Mouse (Mus musculus) lung, embryonic 16.5 days (tissue): Measurements from ENCODE around the gene Nfx1. TPM values are rescaled to one million over a fixed set of nuclear protein-coding genes. Genes with fewer than 3 reads are reported as not detected.

ENCODE experiments used
- ATAC-seq: fragments of 200-750 bp; cut with Nextera tagmentation; 2 replicates; pipeline ENCODE4 v1.8.0; 2017; ENCODE audit warnings: low read depth, mild to moderate bottlenecking, moderate library complexity
- H3K27ac ChIP-seq: fragments of 300-500 bp; sonication (generic); 2 replicates; pipeline ENCODE4 v1.5.1; 2014; ENCODE audit warnings: mild to moderate bottlenecking, control low read depth, low read length
- H3K27me3 ChIP-seq: fragments of 300-500 bp; sonication (generic); 2 replicates; pipeline ENCODE4 v1.6.1; 2014; ENCODE audit warnings: low read depth, low read length, mixed read lengths; ENCODE audit not compliant: control insufficient read depth, insufficient read depth
- H3K36me3 ChIP-seq: fragments of 300-500 bp; sonication (generic); 2 replicates; pipeline ENCODE4 v1.6.1; 2014; ENCODE audit warnings: low read length; ENCODE audit not compliant: control insufficient read depth, insufficient read depth
- H3K4me1 ChIP-seq: fragments of 300-500 bp; sonication (generic); replicated peaks from 2 replicates; pipeline ENCODE4 v1.6.1; 2014; ENCODE audit warnings: low read length, mixed read lengths; ENCODE audit not compliant: control insufficient read depth, insufficient read depth
- H3K4me2 ChIP-seq: fragments of 300-500 bp; sonication (generic); 2 replicates; pipeline ENCODE4 v1.6.1; 2014; ENCODE audit warnings: low read depth, low read length, control low read depth
- H3K4me3 ChIP-seq: fragments of 300-500 bp; sonication (generic); 2 replicates; pipeline ENCODE4 v1.5.1; 2014; ENCODE audit warnings: mild to moderate bottlenecking, low read length, control low read depth
- H3K9ac ChIP-seq: fragments of 300-500 bp; sonication (generic); 2 replicates; pipeline ENCODE4 v1.6.1; 2014; ENCODE audit warnings: low read length, control low read depth
- H3K9me3 ChIP-seq: fragments of 300-500 bp; sonication (generic); 2 replicates; pipeline ENCODE4 v1.6.1; 2016; ENCODE audit warnings: low read length; ENCODE audit not compliant: control insufficient read depth
- WGBS: fragments of 180-500 bp; shearing (Covaris S2); extraction: QIAGEN DNeasy Blood & Tissue Kit; methylation state at CpG from one replicate; pipeline ENCODE4 v1.1.7; 2014; 5-methylcytosine and 5-hydroxymethylcytosine counted together
- polyA plus RNA-seq: library from polyadenylated mRNA; unstranded; fragments of >200 nt; fragmentation: Nextera tagmentation; extraction: Ambion mirVana; gene quantifications from 2 replicates; pipeline ENCODE4 v1.2.1, GENCODE M21; 2015

The Nfx1 gene
- polyA plus RNA-seq, 1 experiment from 2014 or later = 91.7 TPM

- H3K27me3 ChIP-seq = no peaks in the 10 kb centered on the region
- no peak overlapping the region for H3K4me2 ChIP-seq
- H3K27ac ChIP-seq = no peak overlapping the region
- no peaks in the 10 kb centered on the region for H3K9me3 ChIP-seq
- peaks cover 70% of the 10 kb centered on the region for H3K36me3 ChIP-seq
- no peak for ATAC-seq
- 91% methylated on average over 4 of the region's 4 CpGs for WGBS
- no peak overlapping the region for H3K9ac ChIP-seq
- H3K4me3 ChIP-seq = no peak overlapping the region
- no peaks in the 10 kb centered on the region for H3K4me1 ChIP-seq
These were observed 27.2 kb downstream of the Nfx1 start for GRCm38 (mm10) chr4:40997916-40998315.

GRCm38 (mm10) chr4:41000271-41000670 is 29.6 kb downstream of the Nfx1 start:
- no peak overlapping the region for H3K4me2 ChIP-seq
- no peaks in the 10 kb centered on the region for H3K27me3 ChIP-seq
- no peak overlapping the region for H3K4me3 ChIP-seq
- no peak overlapping the region for H3K9ac ChIP-seq
- H3K4me1 ChIP-seq = no peaks in the 10 kb centered on the region
- no peaks in the 10 kb centered on the region for H3K9me3 ChIP-seq
- 67% methylated on average over 1 of the region's 1 CpGs for WGBS
- peaks cover 71% of the 10 kb centered on the region for H3K36me3 ChIP-seq
- no peak for ATAC-seq
- H3K27ac ChIP-seq = no peak overlapping the region

GRCm38 (mm10) chr4:41000842-41001639 is 30.3 kb downstream of the Nfx1 start:
- Histone ChIP-seq H3K4me3 (no peak overlapping the region), H3K27me3 (no peaks in the 10 kb centered on the region)
- 88% methylated on average over 9 of the region's 9 CpGs for WGBS

GRCm38 (mm10) chr4:41013351-41013750 is 42.6 kb downstream of the Nfx1 start:
- Histone ChIP-seq H3K27ac (no peak overlapping the region), H3K4me1 (no peaks in the 10 kb centered on the region), H3K36me3 (peaks cover 40% of the 10 kb centered on the region), H3K27me3 (no peaks in the 10 kb centered on the region), H3K9ac (no peak overlapping the region), H3K4me2 (no peak overlapping the region), H3K4me3 (no peak overlapping the region), H3K9me3 (no peaks in the 10 kb centered on the region)
- ATAC-seq = no peak
- WGBS = 58% methylated on average over 3 of the region's 3 CpGs

More at GRCm38 (mm10) chr4:41000842-41001639, 30.3 kb downstream of the Nfx1 start:
- H3K36me3 ChIP-seq = peaks cover 67% of the 10 kb centered on the region
- H3K4me1 ChIP-seq = no peaks in the 10 kb centered on the region
- H3K9ac ChIP-seq = no peak overlapping the region
- H3K9me3 ChIP-seq = no peaks in the 10 kb centered on the region
- ATAC-seq = no peak
- no peak overlapping the region for H3K4me2 ChIP-seq
- H3K27ac ChIP-seq = no peak overlapping the region

- Histone ChIP-seq H3K4me3 (no peak overlapping the region), H3K27me3 (no peaks in the 10 kb centered on the region), H3K27ac (no peak overlapping the region), H3K9me3 (no peaks in the 10 kb centered on the region), H3K4me2 (no peak overlapping the region), H3K9ac (no peak overlapping the region), H3K36me3 (peaks cover 24% of the 10 kb centered on the region), H3K4me1 (no peaks in the 10 kb centered on the region)
- 91% methylated on average over 5 of the region's 5 CpGs for WGBS
- ATAC-seq = no peak
These were observed 45.1 kb downstream of the Nfx1 start for GRCm38 (mm10) chr4:41015798-41016197.

GRCm38 (mm10) chr4:41021094-41021493 is 50.4 kb downstream of the Nfx1 start:
- Histone ChIP-seq H3K27ac (no peak overlapping the region), H3K9ac (no peak overlapping the region), H3K4me1 (no peaks in the 10 kb centered on the region), H3K9me3 (no peaks in the 10 kb centered on the region), H3K27me3 (no peaks in the 10 kb centered on the region), H3K36me3 (peaks cover 18% of the 10 kb centered on the region), H3K4me3 (no peak overlapping the region), H3K4me2 (no peak overlapping the region)
- no peak for ATAC-seq
- 89% methylated on average over 5 of the region's 5 CpGs for WGBS

GRCm38 (mm10) chr4:41026086-41026787 is 55.5 kb downstream of the Nfx1 start:
- H3K9me3 ChIP-seq = no peaks in the 10 kb centered on the region
- no peak overlapping the region for H3K27ac ChIP-seq
- no peak overlapping the region for H3K4me2 ChIP-seq
- 54% methylated on average over 8 of the region's 8 CpGs for WGBS
- no peak overlapping the region for H3K4me3 ChIP-seq
- ATAC-seq = no peak
- H3K9ac ChIP-seq = no peak overlapping the region
- H3K36me3 ChIP-seq = peaks cover 15% of the 10 kb centered on the region
- no peaks in the 10 kb centered on the region for H3K27me3 ChIP-seq
- H3K4me1 ChIP-seq = no peaks in the 10 kb centered on the region

- no peaks in the 10 kb centered on the region for H3K4me1 ChIP-seq
- H3K9me3 ChIP-seq = no peaks in the 10 kb centered on the region
- H3K27me3 ChIP-seq = no peaks in the 10 kb centered on the region
- H3K4me2 ChIP-seq = no peak overlapping the region
- peaks cover 7% of the 10 kb centered on the region for H3K36me3 ChIP-seq
- no peak for ATAC-seq
- H3K9ac ChIP-seq = no peak overlapping the region
- 81% methylated on average over 3 of the region's 3 CpGs for WGBS
- H3K4me3 ChIP-seq = no peak overlapping the region
- no peak overlapping the region for H3K27ac ChIP-seq
These were observed 57.2 kb downstream of the Nfx1 start for GRCm38 (mm10) chr4:41027872-41028271.

- Histone ChIP-seq H3K4me1 (no peaks in the 10 kb centered on the region), H3K9me3 (no peaks in the 10 kb centered on the region), H3K9ac (no peak overlapping the region), H3K27me3 (no peaks in the 10 kb centered on the region), H3K4me2 (no peak overlapping the region), H3K36me3 (peaks cover 7% of the 10 kb centered on the region), H3K27ac (no peak overlapping the region), H3K4me3 (no peak overlapping the region)
- ATAC-seq = no peak
- 87% methylated on average over 4 of the region's 4 CpGs for WGBS
These were observed 57.6 kb downstream of the Nfx1 start for GRCm38 (mm10) chr4:41028272-41028671.
